Mouse (Mus musculus) embryonic fibroblast, embryonic 13.5 days (primary cell): ENCODE results near the gene Hip1r. TPM values are rescaled to one million over a fixed set of nuclear protein-coding genes. Genes with fewer than 3 reads are reported as not detected.

Experiments
- H3K27ac ChIP-seq: 2 replicates; pipeline ENCODE4 v1.5.1; 2012; ENCODE audit warnings: low read length, control low read depth, inconsistent platforms; ENCODE audit not compliant: insufficient read depth
- H3K4me1 ChIP-seq: 2 replicates; pipeline ENCODE4 v1.6.1; 2011; ENCODE audit warnings: low read length; ENCODE audit not compliant: control insufficient read depth, insufficient read depth
- H3K4me3 ChIP-seq: 2 replicates; pipeline ENCODE4 v1.5.1; 2011; ENCODE audit warnings: mild to moderate bottlenecking, control low read depth, low read length; ENCODE audit not compliant: insufficient read depth
- CTCF ChIP-seq: IDR thresholded peaks from 2 replicates; pipeline ENCODE4 v1.5.1; 2011; ENCODE audit warnings: mild to moderate bottlenecking, control low read depth, low read length, moderate library complexity, borderline replicate concordance; ENCODE audit not compliant: insufficient read depth
- POLR2A ChIP-seq: IDR thresholded peaks from 2 replicates; pipeline ENCODE4 v1.6.1; 2011; ENCODE audit warnings: low read depth, mild to moderate bottlenecking, control low read depth, low read length, moderate library complexity
- polyA plus RNA-seq: library from polyadenylated mRNA; stranded (reverse); fragments of >200 nt; gene quantifications from 2 replicates; pipeline ENCODE4 v1.2.4, GENCODE M21; 2011; ENCODE audit warnings: low read depth; ENCODE audit not compliant: missing spikeins, insufficient read length

The Hip1r gene
- polyA plus RNA-seq, 1 experiment: 5.9 TPM

DNA sequence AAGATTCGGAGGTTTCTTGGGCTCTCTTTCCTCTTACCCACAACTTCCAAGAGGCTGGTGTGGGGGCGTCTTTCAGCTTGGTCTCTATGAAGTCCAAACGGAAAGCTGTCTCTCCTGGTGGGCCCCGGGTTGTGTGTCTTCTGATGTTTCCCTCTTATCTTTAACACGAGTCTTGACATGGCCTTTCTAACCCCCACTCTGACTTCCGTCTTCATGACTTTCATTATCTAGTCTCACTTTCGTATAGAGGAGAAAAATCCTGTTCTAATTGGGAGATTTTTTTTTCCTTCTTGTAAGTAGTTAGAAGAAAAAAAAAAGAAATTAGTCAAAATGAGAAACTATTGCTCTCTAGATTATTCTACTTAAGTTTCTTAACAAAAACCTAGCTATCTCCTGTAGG lies 48.9 kb downstream of the Hip1r start:
- Histone ChIP-seq H3K4me1 (no peaks in the 10 kb centered on the region; the same call in 1 of the 2 replicates), H3K27ac (no peak overlapping the region), H3K4me3 (no peak overlapping the region)
- TF ChIP-seq CTCF: no peak
- no peak for TF ChIP-seq POLR2A

DNA sequence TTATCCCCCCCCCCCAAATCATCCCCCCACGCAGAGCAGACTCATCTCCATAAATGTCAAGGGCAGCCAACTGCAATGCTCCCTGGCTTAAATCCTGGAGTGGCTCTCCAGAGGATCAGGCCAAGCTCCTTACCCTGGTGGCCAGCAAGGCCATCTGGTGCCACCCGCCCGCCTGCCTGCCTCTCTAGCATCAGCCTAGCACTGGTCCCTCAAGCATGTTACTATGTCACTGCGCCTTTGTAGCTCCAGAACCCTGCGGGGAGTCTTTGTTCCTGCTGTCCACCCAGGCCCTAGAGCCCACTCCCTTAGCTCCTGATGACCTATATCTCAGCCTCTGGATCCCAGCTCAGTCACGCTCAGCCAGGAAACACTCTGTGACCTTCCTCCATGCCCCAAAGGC lies 51.2 kb downstream of the Hip1r start:
- Histone ChIP-seq H3K4me3 (no peak overlapping the region), H3K4me1 (peaks cover 12% of the 10 kb centered on the region), H3K27ac (no peak overlapping the region)
- TF ChIP-seq CTCF (no peak), POLR2A (no peak)

GRCm38 (mm10) chr5:124025146-124025545 lies 51.7 kb downstream of the Hip1r start:
- TF ChIP-seq POLR2A: no peak
- TF ChIP-seq CTCF: no peak
- no peak overlapping the region for H3K4me3 ChIP-seq
- no peak overlapping the region for H3K27ac ChIP-seq
- H3K4me1 ChIP-seq: peaks cover 14% of the 10 kb centered on the region

- TF ChIP-seq POLR2A: no peak
- TF ChIP-seq CTCF: no peak
- peaks cover 14% of the 10 kb centered on the region for H3K4me1 ChIP-seq
- H3K27ac ChIP-seq: no peak overlapping the region
- no peak overlapping the region for H3K4me3 ChIP-seq
Observed at GRCm38 (mm10) chr5:124025587-124026441, 52.4 kb downstream of the Hip1r start.

DNA sequence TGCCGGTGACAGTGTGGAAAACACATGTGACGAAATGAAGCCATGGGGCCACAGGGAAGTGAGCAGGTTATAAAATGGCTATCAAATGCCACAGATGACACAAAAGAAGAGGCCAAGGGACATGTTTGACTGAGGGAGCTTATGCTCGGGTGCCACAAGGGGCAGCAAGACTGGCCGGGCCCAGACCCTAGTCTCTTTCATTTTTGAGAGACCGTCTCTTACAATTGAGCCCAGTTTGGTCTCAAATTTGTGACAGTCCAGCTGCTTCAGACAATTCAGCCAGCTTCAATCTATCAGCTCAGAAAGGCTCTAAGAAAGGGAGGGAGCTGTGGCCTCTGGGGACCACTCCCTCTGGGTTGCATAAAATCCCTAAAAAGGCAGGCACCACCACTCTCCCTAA lies 53.1 kb downstream of the Hip1r start:
- no peak overlapping the region for H3K27ac ChIP-seq
- TF ChIP-seq POLR2A (no peak), CTCF (no peak)
- H3K4me3 ChIP-seq: no peak overlapping the region
- H3K4me1 ChIP-seq: peaks cover 14% of the 10 kb centered on the region

- 0 out of 2 replicates have a peak overlapping the region, but pooled peaks have one; percentile 20 for H3K27ac ChIP-seq
- H3K4me1 ChIP-seq: peaks cover 14% of the 10 kb centered on the region
- TF ChIP-seq POLR2A (no peak), CTCF (no peak)
- H3K4me3 ChIP-seq: no peak overlapping the region
Observed at GRCm38 (mm10) chr5:124027702-124028470, 54.5 kb downstream of the Hip1r start.

DNA sequence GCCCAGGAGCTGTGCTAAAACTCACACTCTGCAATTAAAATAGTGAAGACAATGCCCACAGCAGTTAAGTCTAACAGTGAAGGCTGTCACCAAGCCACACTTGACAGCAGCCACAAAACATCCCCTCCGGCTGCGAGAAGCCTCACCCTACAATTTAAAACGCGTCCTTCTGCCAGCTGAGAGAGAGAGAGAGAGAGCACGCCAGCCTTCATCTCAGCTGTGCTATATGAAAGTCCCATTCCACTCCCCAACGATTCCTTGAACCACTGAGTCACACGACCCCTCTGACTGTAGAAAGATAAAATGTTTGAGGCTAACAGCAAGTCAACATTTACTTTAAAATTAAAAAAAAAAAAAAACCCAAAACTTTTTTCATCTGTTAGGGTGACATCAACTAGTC lies 55.3 kb downstream of the Hip1r start:
- TF ChIP-seq CTCF (no peak), POLR2A (no peak)
- peaks cover 14% of the 10 kb centered on the region for H3K4me1 ChIP-seq
- no peak overlapping the region for H3K27ac ChIP-seq
- no peak overlapping the region for H3K4me3 ChIP-seq

GRCm38 (mm10) chr5:124029220-124030035 lies 56.0 kb downstream of the Hip1r start:
- TF ChIP-seq CTCF: no peak
- no peak for TF ChIP-seq POLR2A
- H3K27ac ChIP-seq: no peak overlapping the region
- peaks cover 14% of the 10 kb centered on the region for H3K4me1 ChIP-seq
- no peak overlapping the region for H3K4me3 ChIP-seq

- Histone ChIP-seq H3K27ac (peak overlapping the region; percentile 29), H3K4me3 (peak overlapping the region; percentile 79), H3K4me1 (peaks cover 14% of the 10 kb centered on the region)
- no peak for TF ChIP-seq CTCF
- TF ChIP-seq POLR2A: no peak
Observed at GRCm38 (mm10) chr5:124030386-124031067, 57.1 kb downstream of the Hip1r start.
